Mouse (Mus musculus): ENCODE results near the gene Camkk1.

Gene Camkk1

DNA sequence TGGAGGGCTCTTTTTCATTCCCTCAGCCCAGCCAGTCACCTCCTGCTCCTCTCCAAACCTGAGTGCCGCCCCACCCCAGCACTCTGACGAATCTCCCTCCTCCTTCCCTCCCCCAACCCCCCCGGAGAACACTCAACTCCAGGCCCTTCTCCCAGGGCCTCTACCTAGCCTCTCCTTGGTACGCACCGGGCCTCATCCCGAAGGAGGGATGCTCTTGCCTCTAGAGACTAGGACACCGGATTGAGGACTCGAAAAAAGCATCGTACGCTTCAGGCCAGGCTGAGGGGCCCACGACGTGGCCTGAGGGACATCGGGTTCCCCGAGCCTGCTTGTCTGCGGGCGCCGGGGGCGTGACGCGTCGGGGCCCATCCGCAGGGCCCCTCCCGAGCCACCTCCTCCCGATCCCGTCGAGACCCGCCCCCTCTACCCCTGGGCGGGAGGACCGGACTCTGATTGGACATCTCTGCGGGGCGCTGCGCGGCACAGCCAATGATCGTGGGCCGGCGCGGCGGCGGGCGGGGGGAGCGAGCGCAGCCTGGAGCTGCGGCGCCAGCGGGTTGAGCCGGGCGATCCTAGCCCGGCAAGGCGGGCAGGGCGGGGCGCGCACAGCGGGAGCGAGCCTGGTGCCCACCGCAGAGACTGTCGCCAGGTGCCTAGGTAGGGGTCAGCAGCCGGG is at the start of gene Camkk1:
Gene Camkk1, plus strand, starts transcription at position 538 of the 676 bp plus-strand sequence.
- in situ Hi-C loops (cut with MboI; ENCODE audit: low sequenced_read_pairs): no loop called here

- in situ Hi-C loops (cut with MboI; ENCODE audit: low sequenced_read_pairs): no loop called here
Measured at GRCm38 (mm10) chr11:72974995-72975503, 43.8 kb upstream of the Camkk1 start.

DNA sequence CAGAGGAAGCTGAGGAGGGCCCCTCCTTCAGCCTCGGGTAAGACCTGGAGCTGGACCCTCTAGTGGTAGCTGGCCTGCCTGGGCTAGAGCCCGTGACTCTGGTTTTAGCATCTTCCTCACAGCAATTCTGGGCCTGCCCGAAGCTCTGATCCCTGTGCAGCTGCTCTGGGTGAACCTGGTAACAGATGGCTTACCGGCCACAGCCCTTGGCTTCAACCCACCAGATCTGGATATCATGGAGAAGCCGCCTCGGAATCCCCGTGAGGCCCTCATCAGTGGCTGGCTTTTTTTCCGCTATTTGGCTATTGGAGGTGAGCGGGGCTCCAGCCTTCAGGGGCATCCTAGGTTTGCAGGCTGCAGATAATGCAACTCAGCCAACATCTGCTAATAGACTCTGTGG is 36.3 kb upstream of the Camkk1 start:
- in situ Hi-C loops (cut with MboI; ENCODE audit: low sequenced_read_pairs): no loop called here

GRCm38 (mm10) chr11:72983283-72983682 is 35.5 kb upstream of the Camkk1 start:
- in situ Hi-C loops (cut with MboI; ENCODE audit: low sequenced_read_pairs): no loop called here

DNA sequence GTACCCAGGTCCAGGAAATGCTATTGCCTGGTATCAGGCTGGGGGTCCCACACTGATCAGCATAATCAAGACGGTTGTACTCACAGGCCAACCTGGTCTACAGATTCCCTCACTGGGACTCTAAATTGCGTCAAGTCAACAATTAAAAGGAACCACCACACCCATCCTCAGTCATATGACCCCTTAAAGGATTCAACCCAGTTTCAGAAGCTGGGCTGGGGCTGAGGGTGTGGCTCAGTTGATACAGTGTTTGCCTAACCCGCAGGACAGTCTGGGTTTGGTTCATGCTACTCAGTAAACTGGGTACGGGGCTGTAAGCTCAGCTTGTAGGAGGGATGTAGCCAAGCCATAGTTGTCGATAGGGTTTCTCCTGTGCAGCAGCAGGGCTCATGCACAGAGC is 32.1 kb upstream of the Camkk1 start:
- in situ Hi-C loops (cut with MboI; ENCODE audit: low sequenced_read_pairs): no loop called here

DNA sequence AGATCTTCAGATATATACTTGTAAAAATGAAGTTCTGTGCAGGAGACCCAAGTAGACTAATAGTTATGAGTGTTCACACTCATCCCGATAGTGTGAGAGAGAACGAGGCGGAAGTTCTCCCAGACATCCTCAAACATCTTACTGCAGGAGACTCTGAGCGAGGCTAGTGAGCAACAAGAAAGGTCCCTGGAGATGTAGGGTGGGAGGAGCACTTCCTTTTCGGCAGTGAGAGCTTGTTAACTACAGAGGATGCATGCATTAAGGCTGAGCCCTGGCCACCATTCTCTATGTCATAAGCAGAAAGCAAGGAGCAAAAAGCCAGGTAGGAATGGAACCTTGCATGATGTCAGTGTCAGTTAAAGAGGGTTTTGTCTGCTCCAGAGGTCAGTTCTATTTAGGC is 31.6 kb upstream of the Camkk1 start:
- in situ Hi-C loops (cut with MboI; ENCODE audit: low sequenced_read_pairs): no loop called here

GRCm38 (mm10) chr11:72987807-72988206 is 31.0 kb upstream of the Camkk1 start:
- in situ Hi-C loops (cut with MboI; ENCODE audit: low sequenced_read_pairs): no loop called here

DNA sequence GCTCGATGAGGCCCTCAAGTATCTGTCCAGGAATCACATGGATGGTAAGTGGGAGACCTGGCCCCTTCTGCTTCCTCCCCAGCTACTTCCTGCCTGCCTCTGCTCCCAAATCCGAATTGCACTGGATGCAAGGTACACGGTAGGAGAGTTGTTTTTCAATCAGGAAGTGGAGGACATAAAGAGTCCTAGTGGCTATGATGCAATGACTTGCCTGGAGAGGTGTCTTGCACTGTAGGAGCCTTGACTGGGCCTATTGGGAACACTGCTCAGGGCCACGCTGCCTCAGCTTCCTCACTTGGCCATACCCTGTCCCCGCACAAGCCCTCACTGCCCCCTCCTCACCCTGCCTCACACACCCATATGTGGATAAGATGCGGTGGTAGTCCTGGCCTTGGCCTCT is 29.8 kb upstream of the Camkk1 start:
- in situ Hi-C loops (cut with MboI; ENCODE audit: low sequenced_read_pairs): no loop called here

DNA sequence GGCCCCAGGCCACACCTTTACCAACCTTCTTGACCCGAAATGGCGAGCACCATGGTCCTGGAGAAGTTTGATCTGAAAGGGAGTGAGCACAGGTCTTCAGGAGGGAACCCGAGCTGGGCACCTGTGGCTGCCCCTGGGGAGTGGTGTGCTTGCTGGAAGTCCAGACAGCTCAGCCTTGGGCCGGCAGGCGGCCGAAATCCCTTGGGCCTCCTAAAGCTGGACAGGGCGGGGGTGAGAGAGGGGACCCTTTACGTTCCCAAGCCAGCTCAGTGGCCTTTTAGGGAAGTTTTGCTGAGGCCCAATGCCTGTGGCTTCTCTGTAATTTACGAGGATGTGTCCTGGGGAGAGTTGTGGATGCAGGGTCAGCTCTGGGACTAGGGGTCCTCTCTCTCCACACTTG is 28.1 kb upstream of the Camkk1 start:
- in situ Hi-C loops (cut with MboI; ENCODE audit: low sequenced_read_pairs): no loop called here

DNA sequence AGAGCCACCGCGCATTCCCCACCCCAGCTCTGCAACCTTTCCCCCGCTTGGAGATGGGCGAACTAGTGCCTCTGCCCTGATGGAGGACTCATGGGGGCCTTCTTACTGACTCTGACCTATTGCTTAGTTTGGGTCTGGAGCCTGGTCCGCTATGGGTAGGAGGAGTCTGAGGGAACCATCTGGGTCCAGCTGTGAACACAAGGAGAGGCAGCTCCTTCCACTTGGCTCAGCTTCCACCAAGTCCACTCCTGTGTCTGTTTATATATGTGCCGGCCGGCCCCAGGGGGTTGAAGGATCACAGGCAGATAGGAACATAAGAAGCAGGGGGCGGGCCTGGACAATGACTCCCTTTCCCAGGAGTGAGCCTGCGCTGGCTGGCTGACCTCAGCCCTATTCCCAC is 26.8 kb upstream of the Camkk1 start:
- in situ Hi-C loops (cut with MboI; ENCODE audit: low sequenced_read_pairs): no loop called here

GRCm38 (mm10) chr11:72996346-72996745 is 22.5 kb upstream of the Camkk1 start:
- in situ Hi-C loops (cut with MboI; ENCODE audit: low sequenced_read_pairs): no loop called here

GRCm38 (mm10) chr11:72996781-72997180 is 22.0 kb upstream of the Camkk1 start:
- in situ Hi-C loops (cut with MboI; ENCODE audit: low sequenced_read_pairs): no loop called here

- in situ Hi-C loops (cut with MboI; ENCODE audit: low sequenced_read_pairs): no loop called here
Measured at GRCm38 (mm10) chr11:72997529-72998326, 21.1 kb upstream of the Camkk1 start.

DNA sequence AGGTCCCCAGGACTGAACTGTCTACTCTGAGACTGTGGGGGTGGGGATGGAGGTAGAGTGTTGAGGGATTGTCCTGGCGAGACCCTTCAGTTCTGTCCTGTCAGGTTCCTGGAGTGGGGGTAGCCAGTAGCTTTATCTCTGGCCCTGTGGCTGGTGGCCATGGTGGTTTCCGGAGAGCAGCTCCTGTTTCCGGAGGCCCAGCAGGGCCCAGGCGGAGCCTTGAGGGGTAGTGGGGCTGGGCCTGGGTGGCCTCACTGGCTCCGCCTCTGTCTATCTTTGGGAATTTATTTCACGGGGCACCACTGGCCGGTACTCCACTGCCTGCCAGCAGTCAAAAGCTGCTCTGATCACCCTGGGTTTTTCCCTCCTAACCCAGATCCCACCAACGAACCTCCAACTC is 20.0 kb upstream of the Camkk1 start, which contains the start of gene P2rx1:
Gene P2rx1, plus strand, starts transcription at position 333 of the 400 bp plus-strand sequence.
- in situ Hi-C loops (cut with MboI; ENCODE audit: low sequenced_read_pairs): no loop called here

DNA sequence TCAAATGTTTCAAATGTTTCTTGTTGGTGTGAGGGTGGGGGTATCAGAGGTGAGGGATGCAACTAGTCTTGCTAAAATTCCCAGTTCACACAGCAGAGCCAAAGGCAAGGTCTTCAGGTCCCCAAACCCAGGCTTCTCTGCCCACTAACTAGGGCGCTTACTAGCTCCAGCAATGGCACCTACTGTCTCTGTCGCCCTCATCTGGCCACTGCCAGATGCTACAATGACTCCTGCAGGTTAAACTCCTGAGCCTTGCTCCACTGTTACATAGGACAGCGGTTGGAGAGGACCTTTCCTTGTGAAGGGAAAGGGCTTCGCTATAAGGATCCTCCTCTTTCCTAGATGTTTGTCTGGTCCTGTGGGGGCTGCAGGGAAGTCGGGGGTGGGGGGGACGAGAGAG is 17.8 kb upstream of the Camkk1 start:
- in situ Hi-C loops (cut with MboI; ENCODE audit: low sequenced_read_pairs): no loop called here

DNA sequence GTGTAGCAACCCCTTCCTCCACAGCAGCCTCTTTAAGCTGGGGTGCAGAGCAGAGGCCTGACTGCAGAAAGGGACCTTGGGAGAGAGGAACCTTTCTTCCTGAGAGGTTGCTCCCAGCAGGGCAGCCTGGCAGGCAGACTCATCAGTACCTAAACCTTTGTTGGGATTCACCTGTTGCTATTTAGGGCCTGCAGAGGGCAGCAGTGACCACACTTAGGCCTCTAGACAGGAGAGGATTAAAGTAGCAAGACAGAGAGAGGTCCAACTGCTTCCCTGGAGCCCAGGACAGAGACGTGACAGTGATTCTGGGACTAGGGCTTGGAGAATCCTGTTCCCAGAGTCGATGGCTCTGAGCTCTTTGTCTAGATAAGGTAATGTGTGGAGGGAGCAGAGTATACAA is 12.4 kb upstream of the Camkk1 start:
- in situ Hi-C loops (cut with MboI; ENCODE audit: low sequenced_read_pairs): loop anchor here (5.0 kb wide), 1 partner anchor 36 kb away; no protein-coding TSS in a partner anchor

- in situ Hi-C loops (cut with MboI; ENCODE audit: low sequenced_read_pairs): loop anchor here (5.0 kb wide), 1 partner anchor 35 kb away; no protein-coding TSS in a partner anchor
Measured at GRCm38 (mm10) chr11:73007113-73007512, 11.7 kb upstream of the Camkk1 start.

DNA sequence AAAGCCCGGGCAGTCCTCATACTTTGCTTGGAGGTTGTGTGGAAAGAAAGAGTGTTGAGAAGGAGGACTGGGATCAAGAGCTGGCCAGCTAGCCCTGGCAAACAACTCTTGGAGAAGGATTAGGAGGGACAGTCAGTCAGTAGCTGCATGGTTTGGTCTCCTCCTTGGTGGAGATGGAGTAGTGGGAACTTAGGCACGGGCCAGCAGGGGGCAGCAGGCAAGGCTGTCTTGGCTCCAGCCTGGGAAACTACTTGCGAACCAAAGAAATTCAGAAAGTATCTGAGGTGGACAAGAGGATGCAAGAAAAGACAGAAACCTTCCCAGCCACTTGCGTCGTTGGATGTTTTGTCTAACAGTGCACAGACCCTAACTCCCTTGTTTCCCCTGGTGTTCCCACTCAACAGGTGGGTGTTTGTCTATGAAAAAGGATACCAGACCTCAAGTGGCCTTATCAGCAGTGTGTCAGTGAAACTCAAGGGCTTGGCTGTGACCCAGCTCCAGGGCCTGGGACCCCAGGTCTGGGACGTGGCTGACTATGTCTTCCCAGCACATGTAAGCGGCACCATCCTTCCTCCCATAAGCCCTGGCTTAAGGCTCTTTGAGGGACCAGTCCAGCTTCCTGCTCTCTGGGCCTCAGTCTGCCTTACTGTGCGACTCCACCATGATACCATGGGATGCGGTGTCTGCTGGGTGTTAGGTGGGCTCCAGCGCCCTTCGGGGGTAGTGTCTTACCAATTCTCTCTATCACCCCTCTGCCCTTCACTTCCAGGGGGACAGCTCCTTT is 10.9 kb upstream of the Camkk1 start:
- in situ Hi-C loops (cut with MboI; ENCODE audit: low sequenced_read_pairs): loop anchor here (5.0 kb wide), 1 partner anchor 34 kb away; no protein-coding TSS in a partner anchor

GRCm38 (mm10) chr11:73008826-73009225 is 10.0 kb upstream of the Camkk1 start:
- in situ Hi-C loops (cut with MboI; ENCODE audit: low sequenced_read_pairs): loop anchor here (5.0 kb wide), 1 partner anchor 33 kb away; no protein-coding TSS in a partner anchor

DNA sequence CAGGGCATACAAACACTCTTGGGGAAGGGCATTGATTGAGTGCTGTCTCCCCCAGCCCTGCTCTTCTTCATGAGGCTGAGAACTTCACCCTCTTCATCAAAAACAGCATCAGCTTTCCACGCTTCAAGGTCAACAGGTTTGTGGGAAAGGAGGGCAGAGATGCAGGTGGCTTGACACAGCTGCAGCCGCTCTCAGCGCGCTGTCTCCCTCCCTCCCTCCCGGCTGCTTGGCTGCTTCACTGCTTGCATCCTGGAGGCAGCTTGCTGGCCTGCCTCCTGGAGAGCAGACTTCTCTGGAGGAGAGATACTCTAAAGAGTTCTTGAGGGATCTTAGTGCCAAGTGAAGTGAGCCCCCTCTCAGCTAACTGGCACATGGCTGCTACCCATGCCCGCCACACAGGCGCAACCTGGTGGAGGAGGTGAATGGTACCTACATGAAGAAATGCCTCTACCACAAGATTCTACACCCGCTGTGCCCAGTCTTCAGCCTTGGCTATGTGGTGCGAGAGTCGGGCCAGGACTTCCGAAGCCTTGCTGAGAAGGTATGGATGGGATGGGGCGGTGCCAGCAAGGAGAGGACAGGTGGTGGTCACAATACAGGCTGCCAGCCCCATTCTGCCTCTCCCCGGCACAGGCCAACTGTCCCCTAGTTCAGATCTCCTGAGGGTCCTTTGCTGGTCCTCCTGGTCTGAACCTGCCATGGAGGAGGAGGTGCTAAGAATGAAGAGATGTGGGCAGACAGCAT is 9.1 kb upstream of the Camkk1 start:
- in situ Hi-C loops (cut with MboI; ENCODE audit: low sequenced_read_pairs): loop anchor here (5.0 kb wide), 1 partner anchor 33 kb away; no protein-coding TSS in a partner anchor
